Mouse (Mus musculus) thymus, postnatal 25 days (tissue): ENCODE data around the gene Spty2d1.

Experiments used
- DNase-seq: peaks from one replicate; pipeline ENCODE4 v3.0.0; 2022

Gene Spty2d1

GRCm38 (mm10) chr7:46985718-46986505 lies 22.3 kb downstream of the Spty2d1 start:
- no peak for DNase-seq

GRCm38 (mm10) chr7:46983280-46983679 lies 24.9 kb downstream of the Spty2d1 start, which contains the start of gene Gm9999:
Gene Gm9999 (plus strand): TSS chr7:46983580.
- DNase-seq = no peak

DNA sequence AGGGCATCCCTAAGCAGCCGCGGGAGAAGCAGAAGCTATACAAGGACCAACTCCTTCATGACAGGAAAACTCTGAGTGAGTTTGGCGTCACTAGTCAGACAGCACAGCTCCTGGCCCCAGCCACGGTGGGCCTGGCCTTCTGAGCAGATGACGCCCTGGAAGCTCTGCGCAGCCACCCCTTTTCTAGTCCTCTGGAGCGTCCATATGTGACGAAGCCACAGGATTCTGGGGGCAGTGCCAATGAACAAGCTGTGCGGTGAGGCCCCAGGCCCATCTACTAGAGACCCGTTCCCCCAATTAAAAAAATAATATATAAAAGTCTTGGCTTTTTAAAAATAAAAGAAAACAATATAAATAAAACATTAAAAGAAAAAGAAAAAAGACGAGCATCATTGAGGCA lies 32.8 kb downstream of the Spty2d1 start:
- DNase-seq = no peak

- DNase-seq = no peak
Measured at GRCm38 (mm10) chr7:46974648-46975047, 33.6 kb downstream of the Spty2d1 start.

GRCm38 (mm10) chr7:46969898-46970297 lies 38.3 kb downstream of the Spty2d1 start:
- DNase-seq = no peak

GRCm38 (mm10) chr7:46964070-46964469 lies 44.1 kb downstream of the Spty2d1 start:
- DNase-seq = no peak

- peak; percentile 60 for DNase-seq
Measured at GRCm38 (mm10) chr7:46962806-46963618, 45.2 kb downstream of the Spty2d1 start.

- no peak for DNase-seq
Measured at GRCm38 (mm10) chr7:46962132-46962531, 46.1 kb downstream of the Spty2d1 start.

GRCm38 (mm10) chr7:46960991-46961390 lies 47.2 kb downstream of the Spty2d1 start:
- DNase-seq = no peak

DNA sequence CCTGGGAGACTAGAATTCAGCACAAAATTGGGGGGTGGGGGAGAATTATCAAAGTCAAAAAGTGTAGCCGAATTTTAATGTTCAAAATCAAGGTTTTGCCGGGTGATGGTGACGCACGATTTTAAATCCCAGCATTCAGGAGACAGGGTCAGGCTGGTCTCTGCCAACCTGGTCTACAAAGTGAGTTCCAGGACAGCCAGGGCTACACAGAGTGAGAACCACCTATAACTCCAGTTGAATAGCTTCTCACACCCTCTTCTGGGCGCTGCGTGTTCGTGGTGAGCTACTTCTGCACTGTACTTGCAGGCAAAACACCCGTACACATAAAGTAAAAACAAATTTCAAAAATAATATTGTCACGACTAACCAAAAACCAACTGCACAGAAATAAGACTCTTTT lies 49.4 kb downstream of the Spty2d1 start:
- no peak for DNase-seq

DNA sequence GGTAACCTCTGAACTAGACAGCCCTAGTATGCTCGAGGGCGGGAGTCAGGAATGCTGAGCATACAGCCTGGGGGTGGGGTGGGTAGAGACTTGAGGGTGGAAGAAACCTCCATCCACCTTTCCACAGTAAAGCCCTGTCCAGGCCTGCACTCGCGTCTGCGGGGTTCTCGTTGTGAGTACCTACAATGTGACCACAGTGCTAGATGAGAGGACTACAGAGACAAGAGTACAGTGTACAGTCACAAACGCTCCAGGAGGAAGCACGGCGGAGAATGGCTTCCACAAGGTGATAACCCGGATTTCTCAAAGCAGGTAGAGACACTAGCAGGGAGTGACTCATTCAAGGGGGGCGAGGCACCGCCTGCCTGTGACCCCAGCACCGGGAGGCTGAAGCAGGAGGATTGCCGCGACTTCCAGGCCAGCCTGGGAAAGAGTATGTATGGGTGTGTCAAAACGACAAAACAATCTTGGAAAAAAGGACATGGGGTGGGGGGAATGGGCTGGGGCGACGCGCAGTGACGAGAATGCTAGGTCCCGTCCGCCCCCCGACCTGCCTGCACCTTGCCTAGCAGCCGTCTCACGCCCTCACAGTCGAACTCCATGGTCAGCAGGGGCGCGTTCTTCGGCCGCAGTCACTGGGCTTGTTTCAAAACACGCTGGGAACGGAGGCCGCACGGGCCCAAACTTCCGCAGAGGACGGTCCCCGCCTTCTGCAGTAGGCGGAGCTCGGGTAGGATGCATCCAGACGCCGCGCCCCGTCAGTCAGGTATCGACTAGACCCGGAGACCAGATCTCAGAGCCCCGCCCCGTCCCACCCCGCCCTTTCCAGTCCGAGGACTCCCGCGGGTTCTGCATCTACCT lies 50.1 kb downstream of the Spty2d1 start, which contains the start of gene Uevld:
Gene Uevld (minus strand): TSS at position 697 of the 861 bp plus-strand sequence.
- DNase-seq = peak; percentile 88
